Mouse (Mus musculus): ENCODE measurements around the gene Fgf18.
A peak's percentile ranks its signal among the peaks of the same experiment; 100 is the strongest.

The Fgf18 gene

GRCm38 (mm10) chr11:33147171-33147571 is at the start of gene Fgf18:
Gene Fgf18, minus strand, starts transcription at chr11:33147400.
- DNase-seq (ENCODE audit: extremely low read depth, low read depth, low spot score), result no peak

GRCm38 (mm10) chr11:33196447-33197132 is 49.4 kb upstream of the Fgf18 start:
- DNase-seq (ENCODE audit: extremely low read depth, low read depth, low spot score), result no peak

GRCm38 (mm10) chr11:33195531-33196446 is 48.6 kb upstream of the Fgf18 start:
- DNase-seq (ENCODE audit: extremely low read depth, low read depth, low spot score), result no peak

GRCm38 (mm10) chr11:33195061-33195460 is 47.9 kb upstream of the Fgf18 start:
- no peak for DNase-seq (ENCODE audit: extremely low read depth, low read depth, low spot score)

DNA sequence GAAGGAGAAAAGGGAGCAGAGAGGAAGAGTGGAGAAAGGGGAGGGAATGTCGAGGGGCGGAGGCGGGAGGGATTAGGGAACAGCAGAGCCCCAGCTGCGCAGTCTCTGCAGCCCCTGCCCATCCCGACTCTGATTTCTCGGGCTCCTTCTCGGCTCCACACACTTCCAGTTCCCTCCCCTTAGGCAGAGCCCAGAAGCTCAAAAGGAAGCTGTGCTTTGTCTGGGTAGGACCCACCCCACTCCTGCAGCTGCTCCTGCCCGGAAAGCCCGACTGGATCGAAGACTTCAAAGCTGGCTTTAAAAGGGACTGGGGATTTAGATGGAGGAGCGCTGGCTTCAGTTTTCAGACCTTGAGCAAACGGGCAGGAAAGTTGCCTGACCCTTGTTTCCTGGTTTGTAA is 46.5 kb upstream of the Fgf18 start:
- no peak for DNase-seq (ENCODE audit: extremely low read depth, low read depth, low spot score)

- no peak for DNase-seq (ENCODE audit: extremely low read depth, low read depth, low spot score)
These were observed 34.6 kb upstream of the Fgf18 start for GRCm38 (mm10) chr11:33181804-33182203.

DNA sequence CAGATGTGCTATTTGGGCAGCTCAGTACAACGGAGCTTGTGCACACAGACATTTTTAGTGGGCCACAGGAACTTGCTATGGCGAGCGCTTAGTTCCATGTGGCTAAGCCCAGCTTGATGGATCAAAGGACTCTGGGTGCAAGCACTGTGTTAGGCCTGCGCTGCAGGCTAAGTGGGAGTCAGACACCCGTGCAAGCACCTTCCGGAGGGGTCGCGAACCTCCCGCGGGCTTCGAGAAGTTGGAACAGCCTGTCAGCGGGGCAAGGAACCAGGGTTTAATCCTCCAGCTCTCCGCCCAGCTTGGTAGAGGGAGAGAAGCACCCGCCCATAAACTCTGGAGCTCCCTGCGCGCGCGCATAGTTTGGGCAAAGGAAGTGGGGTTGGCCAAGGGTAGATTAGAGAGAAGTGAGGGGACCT is 33.5 kb upstream of the Fgf18 start:
- DNase-seq (ENCODE audit: extremely low read depth, low read depth, low spot score), result no peak

- no peak for DNase-seq (ENCODE audit: extremely low read depth, low read depth, low spot score)
These were observed 32.6 kb upstream of the Fgf18 start for GRCm38 (mm10) chr11:33179802-33180201.

GRCm38 (mm10) chr11:33176525-33177245 is 29.5 kb upstream of the Fgf18 start:
- no peak for DNase-seq (ENCODE audit: extremely low read depth, low read depth, low spot score)

DNA sequence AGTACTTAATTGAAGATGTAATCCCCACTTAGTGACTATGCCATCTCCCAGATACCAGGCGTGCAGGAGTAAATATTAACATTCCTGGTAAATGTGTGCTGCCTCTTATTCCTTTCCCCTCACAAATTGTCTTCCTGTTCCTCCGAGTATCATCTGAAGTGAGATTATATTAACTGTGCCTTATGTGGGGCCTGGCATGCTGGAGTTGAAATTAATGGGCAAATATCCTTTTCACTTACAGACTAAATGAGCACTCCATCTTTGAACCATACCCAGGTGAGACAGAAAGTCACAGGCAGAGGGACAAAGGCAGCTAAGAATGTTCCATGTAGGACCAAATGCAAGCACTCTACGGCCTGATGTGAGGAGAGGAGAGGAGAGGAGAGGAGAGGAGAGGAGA is 28.6 kb upstream of the Fgf18 start:
- DNase-seq (ENCODE audit: extremely low read depth, low read depth, low spot score), result no peak

DNA sequence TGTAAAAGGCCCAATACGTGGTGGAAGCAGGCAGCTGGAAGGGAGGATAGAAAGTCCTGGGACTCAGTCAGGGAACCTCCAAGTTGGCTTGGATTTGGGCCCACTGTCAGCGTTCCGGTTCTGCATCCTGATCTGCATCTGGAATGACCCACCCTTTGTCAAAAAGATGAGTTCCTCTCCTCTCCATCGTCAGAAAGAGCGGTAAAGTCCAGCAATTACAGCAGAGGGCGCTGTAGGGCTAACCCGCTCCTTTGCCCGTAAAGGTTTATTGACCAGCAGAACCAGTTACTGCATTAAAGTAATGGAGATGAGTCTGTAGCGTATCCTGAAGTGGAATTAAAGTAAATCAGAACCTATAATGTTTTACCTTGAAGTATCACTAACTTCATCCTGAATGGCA is 23.3 kb upstream of the Fgf18 start:
- no peak for DNase-seq (ENCODE audit: extremely low read depth, low read depth, low spot score)

DNA sequence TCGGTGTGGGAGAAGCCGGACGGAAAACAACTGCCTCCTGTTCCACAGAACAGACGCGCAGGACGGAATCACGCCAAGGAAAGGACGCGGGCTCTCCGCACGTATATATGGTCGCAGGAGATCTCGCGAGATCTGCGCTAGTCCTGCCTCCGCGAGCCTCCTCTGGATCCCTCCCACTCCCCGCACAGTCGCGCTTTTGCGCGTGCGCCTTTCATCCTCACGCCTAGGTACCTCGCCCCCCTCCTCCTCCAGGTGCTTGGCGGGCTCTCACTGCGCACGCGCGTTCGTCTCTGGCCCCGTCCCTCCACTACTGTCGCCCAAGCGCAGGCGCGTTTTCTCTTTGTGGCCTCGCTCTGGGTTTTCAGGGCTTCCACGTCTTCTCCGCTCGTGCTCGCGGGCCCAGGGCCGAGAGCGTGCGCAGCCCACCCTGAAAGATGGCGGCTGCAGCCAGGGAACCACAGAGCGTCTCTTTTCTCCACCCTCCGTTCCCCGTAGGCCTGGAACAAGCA is 15.9 kb upstream of the Fgf18 start, which contains the start of gene Npm1:
TSS of gene Npm1 (minus strand) at position 209 of the 509 bp plus-strand sequence.
- DNase-seq (ENCODE audit: extremely low read depth, low read depth, low spot score), result peak; percentile 61

GRCm38 (mm10) chr11:33162211-33162997 is 15.2 kb upstream of the Fgf18 start:
- DNase-seq (ENCODE audit: extremely low read depth, low read depth, low spot score), result no peak

DNA sequence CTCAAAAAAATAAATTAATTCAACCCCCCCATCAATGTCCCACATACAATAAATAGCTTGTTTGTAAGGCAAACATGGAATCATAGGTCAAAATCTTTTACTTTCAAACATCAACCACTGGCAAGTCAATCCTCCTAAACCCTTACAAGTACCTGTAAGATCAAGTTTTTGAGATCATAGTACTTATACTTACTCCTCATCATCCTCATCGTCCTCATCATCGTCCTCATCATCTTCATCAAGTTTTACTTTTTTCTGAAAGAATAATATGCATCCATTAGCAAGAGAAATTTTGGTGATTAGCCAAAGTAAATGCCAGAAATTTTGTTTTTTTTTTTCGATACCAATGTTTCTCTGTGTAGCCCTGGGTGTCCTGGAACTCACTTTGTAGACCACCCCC is 12.5 kb upstream of the Fgf18 start:
- no peak for DNase-seq (ENCODE audit: extremely low read depth, low read depth, low spot score)

GRCm38 (mm10) chr11:33157453-33158196 is 10.4 kb upstream of the Fgf18 start:
- no peak for DNase-seq (ENCODE audit: extremely low read depth, low read depth, low spot score)

- no peak for DNase-seq (ENCODE audit: extremely low read depth, low read depth, low spot score)
These were observed 9.3 kb upstream of the Fgf18 start for GRCm38 (mm10) chr11:33156436-33157015.

- DNase-seq (ENCODE audit: extremely low read depth, low read depth, low spot score), result no peak
These were observed 7.3 kb upstream of the Fgf18 start for GRCm38 (mm10) chr11:33154459-33154858.

GRCm38 (mm10) chr11:33152997-33153396 is 5.8 kb upstream of the Fgf18 start:
- no peak for DNase-seq (ENCODE audit: extremely low read depth, low read depth, low spot score)

GRCm38 (mm10) chr11:33151780-33152145 is 4.6 kb upstream of the Fgf18 start:
- no peak for DNase-seq (ENCODE audit: extremely low read depth, low read depth, low spot score)

Data from fat pad, adult 2 months (tissue).